Mouse (Mus musculus): ENCODE results near the gene Rad1.
"Not testable (repeated sequence)": the region's sequence is repeated elsewhere in the genome, so short reads cannot be mapped to it uniquely, and the experiment has no call there.

The Rad1 gene

GRCm38 (mm10) chr15:10506099-10506498 is 20.3 kb downstream of the Rad1 start:
- DNase-seq (ENCODE audit: low read depth, low spot score) = peak; percentile 60

GRCm38 (mm10) chr15:10515166-10515565 is 29.3 kb downstream of the Rad1 start:
- DNase-seq (ENCODE audit: low read depth, low spot score) = no peak

- no peak for DNase-seq (ENCODE audit: low read depth, low spot score)
Observed at GRCm38 (mm10) chr15:10525896-10526295, 40.1 kb downstream of the Rad1 start.

GRCm38 (mm10) chr15:10531352-10531751 is 45.5 kb downstream of the Rad1 start:
- DNase-seq (ENCODE audit: low read depth, low spot score) = no peak

GRCm38 (mm10) chr15:10533361-10533760 is 47.5 kb downstream of the Rad1 start:
- DNase-seq (ENCODE audit: low read depth, low spot score) = not testable (repeated sequence)

GRCm38 (mm10) chr15:10534591-10534990 is 48.8 kb downstream of the Rad1 start:
- no peak for DNase-seq (ENCODE audit: low read depth, low spot score)

- DNase-seq (ENCODE audit: low read depth, low spot score) = no peak
Observed at GRCm38 (mm10) chr15:10535969-10536368, 50.2 kb downstream of the Rad1 start.

GRCm38 (mm10) chr15:10540271-10541088 is 54.7 kb downstream of the Rad1 start:
- no peak for DNase-seq (ENCODE audit: low read depth, low spot score)

Measured in skeletal muscle tissue, adult 2 months (tissue).